Mouse (Mus musculus) MEL (cell line): ENCODE results near the gene Mt2. TPM values are rescaled to one million over a fixed set of nuclear protein-coding genes. Genes with fewer than 3 reads are reported as not detected.

Experiments
- DNase-seq: peaks from one replicate; pipeline ENCODE4 v3.0.0; 2011; ENCODE audit warnings: low read depth, low spot score
- H3K27ac ChIP-seq: 2 replicates; pipeline ENCODE4 v1.5.1; 2012; ENCODE audit warnings: low read depth, mild to moderate bottlenecking, control low read depth, low read length, moderate library complexity; ENCODE audit not compliant: control insufficient read depth
- H3K27me3 ChIP-seq, 2 experiments: fragments of 150-350 bp in 1 of 2; sonication (generic) in 1 of 2; 2 replicates each; pipeline ENCODE4 v1.6.1; 2012; ENCODE audit warnings: low read length in 2 of 2, mild to moderate bottlenecking in 2 of 2, improper control_type of control experiment in 1 of 2, moderate library complexity in 1 of 2; ENCODE audit not compliant: insufficient read depth in 2 of 2, control insufficient read depth in 1 of 2
- H3K36me3 ChIP-seq, 2 experiments: 2 replicates each; pipeline ENCODE4 v1.6.1; 2012 to 2014; ENCODE audit warnings: low read length in 2 of 2, improper control_type of control experiment in 1 of 2, inconsistent platforms in 1 of 2, mild to moderate bottlenecking in 1 of 2; ENCODE audit not compliant: insufficient read depth in 2 of 2, control insufficient read depth in 1 of 2
- H3K4me1 ChIP-seq, 2 experiments: fragments of 150-350 bp in 1 of 2; sonication (generic) in 1 of 2; 2 replicates each; pipeline ENCODE4 v1.6.1; 2012; ENCODE audit warnings: low read length in 2 of 2, improper control_type of control experiment in 1 of 2, mild to moderate bottlenecking in 1 of 2; ENCODE audit not compliant: insufficient read depth in 2 of 2, control insufficient read depth in 1 of 2
- H3K4me3 ChIP-seq, 2 experiments: fragments of 150-350 bp in 1 of 2; sonication (generic) in 1 of 2; 2 replicates each; pipeline ENCODE4 v1.5.1; 2012; ENCODE audit warnings: low read depth in 2 of 2, low read length in 2 of 2, mild to moderate bottlenecking in 2 of 2, moderate library complexity in 2 of 2, control low read depth in 1 of 2, improper control_type of control experiment in 1 of 2; ENCODE audit not compliant: control insufficient read depth in 1 of 2, insufficient read depth in 1 of 2
- H3K79me2 ChIP-seq: 2 replicates; pipeline ENCODE4 v1.6.1; 2012; ENCODE audit warnings: mild to moderate bottlenecking, low read length, moderate library complexity; ENCODE audit not compliant: control insufficient read depth, poor library complexity, insufficient read depth
- H3K9ac ChIP-seq: 2 replicates; pipeline ENCODE4 v1.6.1; 2012; ENCODE audit warnings: low read depth, mild to moderate bottlenecking, control low read depth, low read length, moderate library complexity; ENCODE audit not compliant: control insufficient read depth, poor library complexity, severe bottlenecking
- H3K9me3 ChIP-seq: fragments of 150-350 bp; sonication (generic); replicated peaks from 2 replicates; pipeline ENCODE4 v1.6.1; 2012; ENCODE audit warnings: mild to moderate bottlenecking, low read length, improper control_type of control experiment, moderate library complexity; ENCODE audit not compliant: insufficient read depth
- BHLHE40 ChIP-seq: IDR thresholded peaks from 2 replicates; pipeline ENCODE4 v1.6.1; 2012; ENCODE audit warnings: low read depth, mild to moderate bottlenecking, inconsistent platforms, low read length, improper control_type of control experiment, borderline replicate concordance
- CHD1 ChIP-seq: IDR thresholded peaks from 2 replicates; pipeline ENCODE4 v1.6.1; 2012; ENCODE audit warnings: low read depth, mild to moderate bottlenecking, inconsistent platforms, low read length, improper control_type of control experiment
- CHD2 ChIP-seq: IDR thresholded peaks from 2 replicates; pipeline ENCODE4 v1.6.1; 2011; ENCODE audit warnings: low read length, improper control_type of control experiment
- CTCF ChIP-seq, 3 experiments: IDR thresholded peaks in 2 of 3; conservative IDR thresholded peaks in 1 of 3; 2 replicates each; pipeline ENCODE4 v1.5.1; 2011 to 2012; ENCODE audit warnings: low read length in 3 of 3, low read depth in 2 of 3, mild to moderate bottlenecking in 2 of 3, improper control_type of control experiment in 1 of 3, inconsistent platforms in 1 of 3, mixed read lengths in 1 of 3, moderate library complexity in 1 of 3; ENCODE audit not compliant: control insufficient read depth in 1 of 3, insufficient read depth in 1 of 3, poor library complexity in 1 of 3, severe bottlenecking in 1 of 3
- E2F4 ChIP-seq: IDR thresholded peaks from 2 replicates; pipeline ENCODE4 v1.6.1; 2011; ENCODE audit warnings: low read depth, low read length, improper control_type of control experiment, borderline replicate concordance
- EP300 ChIP-seq, 2 experiments: IDR thresholded peaks; 2 replicates each; pipeline ENCODE4 v1.6.1; 2011; ENCODE audit warnings: improper control_type of control experiment in 2 of 2, low read length in 2 of 2, low read depth in 1 of 2, mild to moderate bottlenecking in 1 of 2
- GATA1 ChIP-seq: IDR thresholded peaks from 2 replicates; pipeline ENCODE4 v1.6.1; 2011; ENCODE audit warnings: low read depth, low read length, improper control_type of control experiment
- KAT2A ChIP-seq: conservative IDR thresholded peaks from 2 replicates; pipeline ENCODE4 v1.6.1; 2012; ENCODE audit warnings: low read depth, low read length, improper control_type of control experiment, inconsistent platforms
- MAFK ChIP-seq: IDR thresholded peaks from 2 replicates; pipeline ENCODE4 v1.6.1; 2011; ENCODE audit warnings: low read depth, mild to moderate bottlenecking, low read length, improper control_type of control experiment, borderline replicate concordance
- MAX ChIP-seq: IDR thresholded peaks from 2 replicates; pipeline ENCODE4 v1.6.1; 2011; ENCODE audit warnings: low read length, improper control_type of control experiment
- MAZ ChIP-seq: IDR thresholded peaks from 2 replicates; pipeline ENCODE4 v1.6.1; 2012; ENCODE audit warnings: low read depth, mild to moderate bottlenecking, inconsistent platforms, low read length, improper control_type of control experiment
- MEF2A ChIP-seq: IDR thresholded peaks from 2 replicates; pipeline ENCODE4 v1.6.1; 2014; ENCODE audit warnings: low read depth, mild to moderate bottlenecking, inconsistent platforms, low read length, improper control_type of control experiment; ENCODE audit not compliant: poor library complexity, insufficient replicate concordance, severe bottlenecking; ENCODE audit errors: extremely low read depth
- MXI1 ChIP-seq: IDR thresholded peaks from 2 replicates; pipeline ENCODE4 v1.6.1; 2011; ENCODE audit warnings: mild to moderate bottlenecking, low read depth, low read length, improper control_type of control experiment
- MYB ChIP-seq: IDR thresholded peaks from 2 replicates; pipeline ENCODE4 v1.6.1; 2011; ENCODE audit warnings: mild to moderate bottlenecking, low read depth, low read length, improper control_type of control experiment
- MYC ChIP-seq: IDR thresholded peaks from 2 replicates; pipeline ENCODE4 v1.6.1; 2011; ENCODE audit warnings: low read depth, mild to moderate bottlenecking, low read length, improper control_type of control experiment, moderate library complexity
- NRF1 ChIP-seq: IDR thresholded peaks from 2 replicates; pipeline ENCODE4 v1.6.1; 2014; ENCODE audit warnings: low read depth, mild to moderate bottlenecking, inconsistent platforms, low read length, improper control_type of control experiment, moderate library complexity; ENCODE audit not compliant: poor library complexity, insufficient read depth, severe bottlenecking
- POLR2A ChIP-seq, 2 experiments: IDR thresholded peaks; 2 replicates each; pipeline ENCODE4 v1.6.1; 2011 to 2012; ENCODE audit warnings: low read length in 2 of 2, mild to moderate bottlenecking in 2 of 2, control low read depth in 1 of 2, improper control_type of control experiment in 1 of 2, low read depth in 1 of 2, moderate library complexity in 1 of 2; ENCODE audit not compliant: control insufficient read depth in 1 of 2, insufficient read depth in 1 of 2, poor library complexity in 1 of 2
- POLR2AphosphoS2 ChIP-seq: IDR thresholded peaks from 2 replicates; pipeline ENCODE4 v1.6.1; 2011; ENCODE audit warnings: low read length, improper control_type of control experiment
- RAD21 ChIP-seq: IDR thresholded peaks from 2 replicates; pipeline ENCODE4 v1.6.1; 2011; ENCODE audit warnings: mild to moderate bottlenecking, low read depth, low read length, improper control_type of control experiment
- SIN3A ChIP-seq: IDR thresholded peaks from 2 replicates; pipeline ENCODE4 v1.6.1; 2012; ENCODE audit warnings: low read length, improper control_type of control experiment, inconsistent platforms
- SMC3 ChIP-seq: IDR thresholded peaks from 2 replicates; pipeline ENCODE4 v1.6.1; 2011; ENCODE audit warnings: low read depth, low read length, improper control_type of control experiment
- TAL1 ChIP-seq: IDR thresholded peaks from 2 replicates; pipeline ENCODE4 v1.6.1; 2012; ENCODE audit warnings: mild to moderate bottlenecking, inconsistent platforms, low read length, moderate library complexity, mixed read lengths
- TBP ChIP-seq: IDR thresholded peaks from 2 replicates; pipeline ENCODE4 v1.8.0; 2011; ENCODE audit warnings: low read depth, low read length, improper control_type of control experiment
- TCF12 ChIP-seq: IDR thresholded peaks from 2 replicates; pipeline ENCODE4 v1.6.1; 2014; ENCODE audit warnings: low read depth, mild to moderate bottlenecking, inconsistent platforms, low read length, improper control_type of control experiment, moderate library complexity
- USF1 ChIP-seq: IDR thresholded peaks from 2 replicates; pipeline ENCODE4 v1.6.1; 2014; ENCODE audit warnings: low read depth, mild to moderate bottlenecking, inconsistent platforms, low read length, improper control_type of control experiment, moderate library complexity
- USF2 ChIP-seq, 2 experiments: IDR thresholded peaks; 2 replicates each; pipeline ENCODE4 v1.6.1; 2011 to 2012; ENCODE audit warnings: improper control_type of control experiment in 2 of 2, low read length in 2 of 2, borderline replicate concordance in 1 of 2, inconsistent platforms in 1 of 2, low read depth in 1 of 2, mild to moderate bottlenecking in 1 of 2; ENCODE audit not compliant: insufficient read depth in 1 of 2
- ZC3H11A ChIP-seq: IDR thresholded peaks from 2 replicates; pipeline ENCODE4 v1.6.1; 2012; ENCODE audit warnings: low read depth, mild to moderate bottlenecking, inconsistent platforms, low read length, improper control_type of control experiment
- ZKSCAN1 ChIP-seq: IDR thresholded peaks from 2 replicates; pipeline ENCODE4 v1.6.1; 2012; ENCODE audit warnings: low read depth, mild to moderate bottlenecking, inconsistent platforms, low read length, improper control_type of control experiment, moderate library complexity
- ZMIZ1 ChIP-seq: IDR thresholded peaks from 2 replicates; pipeline ENCODE4 v1.6.1; 2012; ENCODE audit warnings: low read depth, mild to moderate bottlenecking, inconsistent platforms, low read length, improper control_type of control experiment, moderate library complexity
- ZNF384 ChIP-seq: IDR thresholded peaks from 2 replicates; pipeline ENCODE4 v1.6.1; 2012; ENCODE audit warnings: low read depth, mild to moderate bottlenecking, inconsistent platforms, low read length, improper control_type of control experiment
- polyA plus RNA-seq, 2 experiments: library from polyadenylated mRNA; stranded (reverse) in 1 of 2; unstranded in 1 of 2; fragments of >175 nt in 1 of 2; fragments of >200 nt in 1 of 2; gene quantifications; 2 replicates each; pipeline versions ENCODE4 v1.2.1 to v1.2.4; 2012; ENCODE audit warnings: low replicate concordance in 2 of 2, low read depth in 1 of 2; ENCODE audit not compliant: insufficient read length in 2 of 2, insufficient read depth in 1 of 2, missing spikeins in 1 of 2
- total RNA-seq: library from RNA; depleted of rRNA; stranded (reverse); fragments of 300-350 nt; gene quantifications from 2 replicates; pipeline ENCODE4 v1.2.3, GENCODE M21; 2012

Gene Mt2
- total and polyA plus RNA-seq, 3 experiments, result 469 to 2,013 TPM; not detected in 1

GRCm38 (mm10) chr8:94178857-94179712 is 6.6 kb downstream of the Mt2 start, which contains the start of gene Mt1 (continued):
- TF ChIP-seq ZKSCAN1 (no peak), EP300 (IDR thresholded peaks at IDR 0.05; ENCODE audit: low read depth in 1 of 2, low read length in 2 of 2) (peak; percentile 60 to 84; a peak in 3 of 4 replicates), MAFK (no peak), CHD2 (no peak)
- TF ChIP-seq, all 39 proteins: peak for 23

GRCm38 (mm10) chr8:94179713-94180560 is 7.5 kb downstream of the Mt2 start:
- Histone ChIP-seq H3K9me3 (no peaks in the 10 kb centered on the region), H3K4me1 (peaks cover 0 to 14% of the 10 kb centered on the region in 2 experiments; a peak in 2 of 4 replicates), H3K27me3 (no peaks in the 10 kb centered on the region), H3K4me3 (peak overlapping the region; percentile 82 to 88), H3K79me2 (peaks cover 17% of the 10 kb centered on the region), H3K27ac (peak overlapping the region; percentile 97), H3K9ac (peak overlapping the region; percentile 91), H3K36me3 (peaks cover 0 to 8% of the 10 kb centered on the region in 2 experiments; a peak in 2 of 4 replicates)
- peak; percentile 71 for DNase-seq
- TF ChIP-seq ZMIZ1, result no peak
- TF ChIP-seq CHD1, result 0 out of 2 replicates have a peak, but pooled peaks have one; percentile 23
- TF ChIP-seq MYB, result no peak
- no peak for TF ChIP-seq RAD21
- no peak for TF ChIP-seq NRF1
- peak; percentile 98 for TF ChIP-seq MAX
- TF ChIP-seq USF2 (IDR thresholded peaks at IDR 0.05; ENCODE audit: borderline replicate concordance in 1 of 2, insufficient read depth in 1 of 2, low read depth in 1 of 2, low read length in 2 of 2), result no peak
- no peak for TF ChIP-seq MAFK
- no peak for TF ChIP-seq CHD2
- TF ChIP-seq CTCF (IDR thresholded peaks at IDR 0.05 in 2 of 3, conservative IDR thresholded peaks at IDR 0.05 in 1 of 3; ENCODE audit: control insufficient read depth in 1 of 3, insufficient read depth in 1 of 3, low read depth in 2 of 3, low read length in 3 of 3, poor library complexity in 1 of 3, severe bottlenecking in 1 of 3), result no peak
- no peak for TF ChIP-seq KAT2A
- no peak for TF ChIP-seq EP300 (IDR thresholded peaks at IDR 0.05; ENCODE audit: low read depth in 1 of 2, low read length in 2 of 2)
- no peak for TF ChIP-seq TCF12
- TF ChIP-seq MYC, result peak; percentile 98
- TF ChIP-seq E2F4, result no peak
- TF ChIP-seq SIN3A, result peak; percentile 89
- no peak for TF ChIP-seq GATA1
- no peak for TF ChIP-seq MAZ
- peak; percentile 99 for TF ChIP-seq MXI1
- TF ChIP-seq ZNF384, result no peak
- TF ChIP-seq TBP, result peak; percentile 42; the same call in 1 of the 2 replicates
- TF ChIP-seq BHLHE40, result peak; percentile 92
- no peak for TF ChIP-seq TAL1
- peak; percentile 61; the same call in 1 of the 2 replicates for TF ChIP-seq USF1
- TF ChIP-seq SMC3, result no peak
- no peak for TF ChIP-seq ZC3H11A
- no peak for TF ChIP-seq POLR2AphosphoS2
- no peak for TF ChIP-seq MEF2A
- peak in 1 of 2 experiments; percentile 7; a peak in 3 of 4 replicates for TF ChIP-seq POLR2A (IDR thresholded peaks at IDR 0.05; ENCODE audit: control insufficient read depth in 1 of 2, insufficient read depth in 1 of 2, low read depth in 1 of 2, low read length in 2 of 2, poor library complexity in 1 of 2)
